Mouse (Mus musculus): Measurements from ENCODE around the gene Csrnp1.

- TF ChIP-seq POLR2AphosphoS2 (IDR thresholded peaks at IDR 0.05; ENCODE audit: insufficient read length, low read depth) (peak; percentile 63), CEBPB (IDR thresholded peaks at IDR 0.05; ENCODE audit: insufficient read depth, poor library complexity, severe bottlenecking) (no peak), POLR2A (IDR thresholded peaks at IDR 0.05; ENCODE audit: insufficient read length, low read depth) (peak; percentile 15), MAX (IDR thresholded peaks at IDR 0.05; ENCODE audit: low read depth) (no peak)
Measured at GRCm38 (mm10) chr9:119925120-119925657, 59.3 kb downstream of the Csrnp1 start.
